9 mouse cellular contexts compared by ENCODE assay signal in the genomic region with DNA sequence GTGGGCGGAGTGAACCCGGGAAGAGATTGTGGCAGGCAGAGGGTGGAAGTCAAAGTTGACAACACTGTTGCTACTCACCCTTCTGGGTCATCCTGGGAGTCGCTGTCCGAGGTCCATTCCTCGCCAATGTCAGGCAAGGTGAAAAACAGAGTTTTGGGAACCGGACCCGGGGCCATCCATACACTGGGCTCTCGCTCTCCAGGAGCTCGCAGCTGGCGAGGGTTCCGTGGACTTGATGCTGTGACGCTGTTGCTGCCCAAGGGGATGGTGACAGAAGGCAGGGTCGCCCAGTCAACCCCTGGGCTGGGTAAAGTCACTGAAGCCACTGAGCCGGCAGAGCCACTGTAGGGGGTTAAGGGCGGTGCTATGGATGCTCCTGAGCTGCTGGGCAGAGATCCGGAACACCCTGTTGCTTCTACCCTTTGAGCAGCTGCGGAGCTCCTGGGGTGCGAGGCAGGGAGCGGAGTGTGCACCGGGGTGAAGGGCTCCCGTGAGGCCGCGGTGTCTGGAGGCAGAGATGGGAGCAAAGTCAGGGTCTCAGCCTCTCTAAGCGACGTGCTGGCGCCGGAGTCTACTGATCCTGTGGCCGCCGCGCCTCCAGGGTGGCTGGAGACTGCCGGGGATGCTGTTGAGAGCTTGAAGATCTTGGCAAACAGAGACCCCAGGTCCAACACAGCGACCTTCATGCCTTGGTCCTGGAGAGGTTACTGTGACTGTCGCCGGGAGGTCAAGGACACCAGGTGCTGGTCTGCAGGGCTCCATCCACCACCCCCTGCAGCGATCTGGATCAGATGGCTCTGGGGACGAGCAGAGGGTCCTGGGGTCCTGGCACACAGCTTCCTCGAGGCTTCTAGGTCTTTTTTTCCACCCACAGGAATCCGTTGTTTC. TPM values are rescaled to one million over a fixed set of nuclear protein-coding genes. Genes with fewer than 3 reads are reported as not detected.
DNase-seq lines count a peak whose midpoint lies in the region; ATAC-seq and TF ChIP-seq lines count a peak whose summit lies in the region.
"Had no signal": no experiment of that assay in that cellular context is flagged by ENCODE, and none has a peak within 500 bp of the region (broad histone marks: within the 10 kb centered on the region; RNA-seq: fewer than 3 reads in every experiment).

No protein-coding gene starts in this region.

- no peak for ATAC-seq in kidney, postnatal 0 days (replicated peaks; ENCODE audit: low FRiP score, low read depth)
- ATAC-seq in embryonic facial prominence, embryonic 11.5 days (replicated peaks; ENCODE audit: insufficient number of reproducible peaks, low FRiP score, low TSS enrichment, low read depth) = peak; percentile 54; the same call in 1 of the 2 replicates
- ATAC-seq in intestine, embryonic 14.5 days (replicated peaks; ENCODE audit: low FRiP score, low TSS enrichment, low read depth) = no peak
- ATAC-seq in neural tube, embryonic 13.5 days (ENCODE audit: low read depth) = peak; percentile 67
- ATAC-seq in megakaryocyte-erythroid progenitor cell, adult 5-6 weeks (replicated peaks; ENCODE audit: low FRiP score, low TSS enrichment, poor library complexity, severe bottlenecking) = no peak

- no peak overlapping the region for H3K27ac ChIP-seq in kidney, postnatal 0 days
- H3K27ac ChIP-seq in embryonic facial prominence, embryonic 11.5 days (replicated peaks; ENCODE audit: low read depth, low read length) = no peak overlapping the region
- H3K27ac ChIP-seq in intestine, embryonic 14.5 days (ENCODE audit: low read depth) = no peak overlapping the region
- H3K27ac ChIP-seq in neural tube, embryonic 13.5 days (replicated peaks) = no peak overlapping the region

- H3K9me3 ChIP-seq in kidney, postnatal 0 days (replicated peaks; ENCODE audit: low read length) = no peaks in the 10 kb centered on the region
- no peaks in the 10 kb centered on the region for H3K9me3 ChIP-seq in embryonic facial prominence, embryonic 11.5 days (replicated peaks; ENCODE audit: control insufficient read depth, low read length)
- no peaks in the 10 kb centered on the region for H3K9me3 ChIP-seq in intestine, embryonic 14.5 days (ENCODE audit: control insufficient read depth, low read length)
- H3K9me3 ChIP-seq in neural tube, embryonic 13.5 days = no peaks in the 10 kb centered on the region

- peak overlapping the region; percentile 33 for H3K4me3 ChIP-seq in kidney, postnatal 0 days (replicated peaks; ENCODE audit: low read depth, low read length)
- H3K4me3 ChIP-seq in embryonic facial prominence, embryonic 11.5 days (ENCODE audit: low read depth, low read length) = peak overlapping the region; percentile 34
- H3K4me3 ChIP-seq in intestine, embryonic 14.5 days (ENCODE audit: low read depth, low read length) = peak overlapping the region; percentile 30
- peak overlapping the region; percentile 42 for H3K4me3 ChIP-seq in neural tube, embryonic 13.5 days

- 0 out of 2 replicates have a peak overlapping the region, but pooled peaks have one; percentile 31 for H3K9ac ChIP-seq in kidney, postnatal 0 days (ENCODE audit: low read depth, low read length)
- peak overlapping the region; percentile 56 for H3K9ac ChIP-seq in embryonic facial prominence, embryonic 11.5 days (replicated peaks; ENCODE audit: low read length)
- H3K9ac ChIP-seq in intestine, embryonic 14.5 days (ENCODE audit: low read length) = peak overlapping the region; percentile 22; the same call in 1 of the 2 replicates
- H3K9ac ChIP-seq in neural tube, embryonic 13.5 days = peak overlapping the region; percentile 66

- H3K4me2 ChIP-seq in kidney, postnatal 0 days (ENCODE audit: low read length) = peak overlapping the region; percentile 74
- peak overlapping the region; percentile 82 for H3K4me2 ChIP-seq in embryonic facial prominence, embryonic 11.5 days (ENCODE audit: low read depth, low read length)
- peak overlapping the region; percentile 79 for H3K4me2 ChIP-seq in intestine, embryonic 14.5 days (ENCODE audit: low read length)
- H3K4me2 ChIP-seq in neural tube, embryonic 13.5 days = peak overlapping the region; percentile 84

- no peaks in the 10 kb centered on the region for H3K27me3 ChIP-seq in kidney, postnatal 0 days (ENCODE audit: insufficient read depth, low read length)
- H3K27me3 ChIP-seq in embryonic facial prominence, embryonic 11.5 days (ENCODE audit: control insufficient read depth, insufficient read depth, low read length) = no peaks in the 10 kb centered on the region
- H3K27me3 ChIP-seq in intestine, embryonic 14.5 days (replicated peaks; ENCODE audit: control insufficient read depth, insufficient read depth, low read length) = peaks cover 7% of the 10 kb centered on the region; the same call in 1 of the 2 replicates
- peaks cover 18% of the 10 kb centered on the region; the same call in 1 of the 2 replicates for H3K27me3 ChIP-seq in neural tube, embryonic 13.5 days

- 4% methylated on average over 38 of the region's 38 CpGs for WGBS in kidney, postnatal 0 days
- 2% methylated on average over 35 of the region's 38 CpGs for WGBS in embryonic facial prominence, embryonic 11.5 days
- 4% methylated on average over 38 of the region's 38 CpGs for WGBS in intestine, embryonic 14.5 days
- WGBS in neural tube, embryonic 13.5 days = 2% methylated on average over 38 of the region's 38 CpGs

- H3K36me3 ChIP-seq in kidney, postnatal 0 days (ENCODE audit: insufficient read depth, low read length) = no peaks in the 10 kb centered on the region
- no peaks in the 10 kb centered on the region for H3K36me3 ChIP-seq in embryonic facial prominence, embryonic 11.5 days (replicated peaks; ENCODE audit: control insufficient read depth, insufficient read depth, low read depth, low read length)
- no peaks in the 10 kb centered on the region for H3K36me3 ChIP-seq in intestine, embryonic 14.5 days (ENCODE audit: control insufficient read depth, insufficient read depth, low read length)
- no peaks in the 10 kb centered on the region for H3K36me3 ChIP-seq in neural tube, embryonic 13.5 days

- no peak for TF ChIP-seq CTCF in kidney, postnatal 0 days (IDR thresholded peaks at IDR 0.05; ENCODE audit: low read depth)

- H3K4me1 ChIP-seq in kidney, postnatal 0 days (replicated peaks; ENCODE audit: insufficient read depth, low read length) = 0 out of 2 replicates have a peak, but pooled peaks cover 8% of the 10 kb centered on the region
- no peaks in the 10 kb centered on the region for H3K4me1 ChIP-seq in embryonic facial prominence, embryonic 11.5 days (ENCODE audit: control insufficient read depth, insufficient read depth, low read length)
- no peaks in the 10 kb centered on the region; the same call in 1 of the 2 replicates for H3K4me1 ChIP-seq in intestine, embryonic 14.5 days (replicated peaks; ENCODE audit: control insufficient read depth, insufficient read depth, low read length)
- H3K4me1 ChIP-seq in neural tube, embryonic 13.5 days (replicated peaks) = peaks cover 16% of the 10 kb centered on the region

- peak; percentile 30 for DNase-seq in kidney, postnatal 0 days (ENCODE audit: low spot score)
- DNase-seq in kidney, adult 11 months = no peak
- peak; percentile 14 for DNase-seq in embryonic facial prominence, embryonic 11.5 days (ENCODE audit: low spot score)
- peak; percentile 69 for DNase-seq in intestine, embryonic 14.5 days (ENCODE audit: low spot score)
- DNase-seq in thymus, postnatal 25 days = no peak
- DNase-seq in cerebellum, adult 9-10 months = no peak
- DNase-seq: lung, postnatal 36 days had no signal

RNA-seq across cellular contexts. Expression of gene Fam149a, which starts 0.8 kb away (rescaled TPM):
- polyA plus RNA-seq in kidney, postnatal 0 days (2015; fragmentation: Nextera tagmentation; extraction: Ambion mirVana) = 52.3 and 57.8 TPM in 2 replicates
- 12.9 and 15.3 TPM in 2 replicates for polyA plus RNA-seq in embryonic facial prominence, embryonic 11.5 days (2014; fragmentation: Nextera tagmentation; extraction: Ambion mirVana)
- 12.5 and 15.8 TPM in 2 replicates for polyA plus RNA-seq in intestine, embryonic 14.5 days (2014; fragmentation: Nextera tagmentation; extraction: Ambion mirVana)
- 7.1 TPM in 2 replicates for polyA plus RNA-seq in neural tube, embryonic 13.5 days (2015; fragmentation: Nextera tagmentation; extraction: Ambion mirVana)
- not detected in 2 replicates for total RNA-seq in megakaryocyte-erythroid progenitor cell, adult 5-6 weeks (2014; fragmentation: Nextera tagmentation)
- total RNA-seq in megakaryocyte-erythroid progenitor cell, adult 5-6 weeks (2017) = not detected in 2 replicates

RNA-seq across cellular contexts. Expression of gene Tlr3, which starts 29.6 kb away (rescaled TPM):
- polyA plus RNA-seq in kidney, postnatal 0 days (2015; fragmentation: Nextera tagmentation; extraction: Ambion mirVana) = 4.6 and 4.7 TPM in 2 replicates
- polyA plus RNA-seq in embryonic facial prominence, embryonic 11.5 days (2014; fragmentation: Nextera tagmentation; extraction: Ambion mirVana) = 1.0 and 2.1 TPM in 2 replicates
- 1.2 and 2.4 TPM in 2 replicates for polyA plus RNA-seq in intestine, embryonic 14.5 days (2014; fragmentation: Nextera tagmentation; extraction: Ambion mirVana)
- polyA plus RNA-seq in neural tube, embryonic 13.5 days (2015; fragmentation: Nextera tagmentation; extraction: Ambion mirVana) = 0.83 and 1.0 TPM in 2 replicates
- total RNA-seq in megakaryocyte-erythroid progenitor cell, adult 5-6 weeks (2014; fragmentation: Nextera tagmentation) = not detected in 2 replicates
- total RNA-seq in megakaryocyte-erythroid progenitor cell, adult 5-6 weeks (2017) = 0.91 and 3.7 TPM in 2 replicates

RNA-seq across cellular contexts. Expression of gene Cyp4v3, which starts 48.3 kb away (rescaled TPM):
- 3.6 and 3.9 TPM in 2 replicates for polyA plus RNA-seq in kidney, postnatal 0 days (2015; fragmentation: Nextera tagmentation; extraction: Ambion mirVana)
- polyA plus RNA-seq in embryonic facial prominence, embryonic 11.5 days (2014; fragmentation: Nextera tagmentation; extraction: Ambion mirVana) = 2.0 and 2.1 TPM in 2 replicates
- polyA plus RNA-seq in intestine, embryonic 14.5 days (2014; fragmentation: Nextera tagmentation; extraction: Ambion mirVana) = 1.4 and 1.6 TPM in 2 replicates
- polyA plus RNA-seq in neural tube, embryonic 13.5 days (2015; fragmentation: Nextera tagmentation; extraction: Ambion mirVana) = 1.9 and 2.3 TPM in 2 replicates
- 1.5 TPM in 1 of 2 replicates, not detected in the other for total RNA-seq in megakaryocyte-erythroid progenitor cell, adult 5-6 weeks (2014; fragmentation: Nextera tagmentation)
- total RNA-seq in megakaryocyte-erythroid progenitor cell, adult 5-6 weeks (2017) = 4.1 and 5.1 TPM in 2 replicates

Comparison
In these comparisons a context has a peak if more than half of its experiments do, and no peak if none do; other contexts are left out.
1. DNase-seq: peak in kidney, postnatal 0 days (single experiment), embryonic facial prominence, embryonic 11.5 days (single experiment) and intestine, embryonic 14.5 days (single experiment); none in kidney, adult 11 months (single experiment), thymus, postnatal 25 days (single experiment) and cerebellum, adult 9-10 months (single experiment).
2. ATAC-seq: peak in embryonic facial prominence, embryonic 11.5 days (single experiment) and neural tube, embryonic 13.5 days (single experiment); none in kidney, postnatal 0 days (single experiment), intestine, embryonic 14.5 days (single experiment) and megakaryocyte-erythroid progenitor cell, adult 5-6 weeks (single experiment).
3. Peak in every context shown above with its lines, with median percentiles within 50 percentile points of each other: H3K4me2 ChIP-seq, H3K4me3 ChIP-seq and H3K9ac ChIP-seq.